Mouse (Mus musculus): ENCODE results near the gene H2-Ke6. TPM values are rescaled to one million over a fixed set of nuclear protein-coding genes. Genes with fewer than 3 reads are reported as not detected.

The H2-Ke6 gene
- total and polyA plus RNA-seq, 3 experiments, result 20.8 to 47.1 (median 31.7) TPM

DNA sequence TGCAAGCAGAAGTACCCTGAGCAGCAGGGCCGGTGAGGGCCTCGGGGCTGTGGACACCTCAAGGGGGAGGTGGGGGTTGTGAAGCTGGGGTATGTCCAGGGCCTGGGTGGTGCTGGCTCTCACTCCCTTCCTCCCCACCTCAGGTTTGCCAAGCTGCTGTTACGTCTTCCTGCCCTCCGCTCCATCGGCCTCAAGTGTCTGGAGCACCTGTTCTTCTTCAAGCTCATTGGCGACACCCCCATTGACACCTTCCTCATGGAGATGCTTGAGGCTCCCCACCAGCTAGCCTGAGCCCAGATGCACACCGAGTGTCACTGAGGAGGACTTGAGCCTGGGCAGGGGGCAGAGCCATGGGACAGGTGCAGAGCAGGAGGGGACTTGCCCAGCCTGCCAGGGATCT, 9.4 kb upstream of the H2-Ke6 start:
- Histone ChIP-seq H3K4me2 (ENCODE audit: insufficient read depth, low read depth, poor library complexity, severe bottlenecking) (no peak overlapping the region), H3K4me3 (replicated peaks in 1 of 3; ENCODE audit: low read depth in 2 of 3, low read length in 2 of 3, poor library complexity in 1 of 3) (no peak overlapping the region), H3K9ac (ENCODE audit: insufficient read depth, low read depth) (no peak overlapping the region), H3K27ac (ENCODE audit: insufficient read depth, low read depth) (no peak overlapping the region), H3K36me3 (replicated peaks in 1 of 2; ENCODE audit: control insufficient read depth in 1 of 2, insufficient read depth in 1 of 2, low read length in 1 of 2) (peaks cover 34 to 74% of the 10 kb centered on the region in 2 experiments), H3K79me2 (replicated peaks; ENCODE audit: control insufficient read depth, extremely low read depth, insufficient read depth, poor library complexity, severe bottlenecking) (peaks cover 13% of the 10 kb centered on the region), H3K27me3 (replicated peaks) (no peaks in the 10 kb centered on the region), H3K9me3 (replicated peaks; ENCODE audit: low read length) (no peaks in the 10 kb centered on the region), H3K4me1 (ENCODE audit: control insufficient read depth in 1 of 2, insufficient read depth in 2 of 2) (peaks cover 8 to 24% of the 10 kb centered on the region in 2 experiments)
- DNase-seq (ENCODE audit: extremely low read depth), result no peak
- TF ChIP-seq MEF2A (IDR thresholded peaks at IDR 0.05; ENCODE audit: borderline replicate concordance, low read depth, low read length) (no peak), JUND (conservative IDR thresholded peaks at IDR 0.05; ENCODE audit: low read depth, low read length) (no peak)
- dilution Hi-C loops (cut with MboI; ENCODE audit: extremely low pct_ligation_motif_present, extremely low pct_unique_long_range_greater_than_20kb, low sequenced_read_pairs) (no loop called here), in situ Hi-C loops (cut with MboI; ENCODE audit: low pct_ligation_motif_present, low pct_unique_long_range_greater_than_20kb, low sequenced_read_pairs) (no loop called here)

GRCm38 (mm10) chr17:34036647-34037046, 8.8 kb upstream of the H2-Ke6 start:
- TF ChIP-seq PAX5 (IDR thresholded peaks at IDR 0.05; ENCODE audit: low read length) (no peak), MXI1 (IDR thresholded peaks at IDR 0.05; ENCODE audit: low read depth, low read length) (no peak), TCF12 (IDR thresholded peaks at IDR 0.05; ENCODE audit: low read depth, low read length) (no peak), UBTF (IDR thresholded peaks at IDR 0.05; ENCODE audit: low read depth, low read length) (no peak), USF2 (conservative IDR thresholded peaks at IDR 0.05; ENCODE audit: low read depth, low read length) (no peak), TBP (conservative IDR thresholded peaks at IDR 0.05; ENCODE audit: low read depth, low read length) (no peak), IRF4 (IDR thresholded peaks at IDR 0.05; ENCODE audit: low read depth, low read length) (no peak), MYC (IDR thresholded peaks at IDR 0.05; ENCODE audit: low read depth, low read length) (no peak), KAT2A (IDR thresholded peaks at IDR 0.05; ENCODE audit: insufficient replicate concordance, low read length) (no peak), ELF1 (IDR thresholded peaks at IDR 0.05; ENCODE audit: low read depth, low read length) (no peak), EP300 (IDR thresholded peaks at IDR 0.05; ENCODE audit: low read length) (no peak), GABPA (IDR thresholded peaks at IDR 0.05; ENCODE audit: insufficient replicate concordance, low read depth, low read length) (no peak)
- Histone ChIP-seq H3K9me3 (replicated peaks; ENCODE audit: low read length) (no peaks in the 10 kb centered on the region), H3K9ac (ENCODE audit: insufficient read depth, low read depth) (no peak overlapping the region), H3K4me2 (ENCODE audit: insufficient read depth, low read depth, poor library complexity, severe bottlenecking) (no peak overlapping the region), H3K27me3 (replicated peaks) (no peaks in the 10 kb centered on the region), H3K27ac (ENCODE audit: insufficient read depth, low read depth) (no peak overlapping the region), H3K36me3 (replicated peaks in 1 of 2; ENCODE audit: control insufficient read depth in 1 of 2, insufficient read depth in 1 of 2, low read length in 1 of 2) (peaks cover 34 to 68% of the 10 kb centered on the region in 2 experiments), H3K79me2 (replicated peaks; ENCODE audit: control insufficient read depth, extremely low read depth, insufficient read depth, poor library complexity, severe bottlenecking) (peaks cover 14% of the 10 kb centered on the region), H3K4me1 (ENCODE audit: control insufficient read depth in 1 of 2, insufficient read depth in 2 of 2) (peaks cover 8 to 24% of the 10 kb centered on the region in 2 experiments), H3K4me3 (replicated peaks in 1 of 3; ENCODE audit: low read depth in 2 of 3, low read length in 2 of 3, poor library complexity in 1 of 3) (no peak overlapping the region)
- dilution Hi-C loops (cut with MboI; ENCODE audit: extremely low pct_ligation_motif_present, extremely low pct_unique_long_range_greater_than_20kb, low sequenced_read_pairs) (no loop called here), in situ Hi-C loops (cut with MboI; ENCODE audit: low pct_ligation_motif_present, low pct_unique_long_range_greater_than_20kb, low sequenced_read_pairs) (no loop called here)
- DNase-seq (ENCODE audit: extremely low read depth), result no peak

GRCm38 (mm10) chr17:34035517-34035916, 7.7 kb upstream of the H2-Ke6 start:
- no peak overlapping the region for H3K4me2 ChIP-seq (ENCODE audit: insufficient read depth, low read depth, poor library complexity, severe bottlenecking)
- no peak overlapping the region for H3K27ac ChIP-seq (ENCODE audit: insufficient read depth, low read depth)
- DNase-seq (ENCODE audit: extremely low read depth), result no peak
- peaks cover 22% of the 10 kb centered on the region for H3K79me2 ChIP-seq (replicated peaks; ENCODE audit: control insufficient read depth, extremely low read depth, insufficient read depth, poor library complexity, severe bottlenecking)
- H3K9ac ChIP-seq (ENCODE audit: insufficient read depth, low read depth), result no peak overlapping the region
- H3K36me3 ChIP-seq (replicated peaks in 1 of 2; ENCODE audit: control insufficient read depth in 1 of 2, insufficient read depth in 1 of 2, low read length in 1 of 2), result peaks cover 34 to 68% of the 10 kb centered on the region in 2 experiments
- dilution Hi-C loops (cut with MboI; ENCODE audit: extremely low pct_ligation_motif_present, extremely low pct_unique_long_range_greater_than_20kb, low sequenced_read_pairs), result no loop called here
- H3K4me1 ChIP-seq (ENCODE audit: control insufficient read depth in 1 of 2, insufficient read depth in 2 of 2), result peaks cover 8 to 26% of the 10 kb centered on the region in 2 experiments
- H3K27me3 ChIP-seq (replicated peaks), result no peaks in the 10 kb centered on the region
- in situ Hi-C loops (cut with MboI; ENCODE audit: low pct_ligation_motif_present, low pct_unique_long_range_greater_than_20kb, low sequenced_read_pairs), result no loop called here
- H3K4me3 ChIP-seq (replicated peaks in 1 of 3; ENCODE audit: low read depth in 2 of 3, low read length in 2 of 3, poor library complexity in 1 of 3), result no peak overlapping the region
- H3K9me3 ChIP-seq (replicated peaks; ENCODE audit: low read length), result no peaks in the 10 kb centered on the region
- TF ChIP-seq PAX5 (IDR thresholded peaks at IDR 0.05; ENCODE audit: low read length) (no peak), CTCF (conservative IDR thresholded peaks at IDR 0.05 in 1 of 2, IDR thresholded peaks at IDR 0.05 in 1 of 2; ENCODE audit: low read depth in 2 of 2, low read length in 2 of 2) (no peak), MAZ (IDR thresholded peaks at IDR 0.05; ENCODE audit: low read depth, low read length) (no peak), ZNF384 (IDR thresholded peaks at IDR 0.05; ENCODE audit: low read depth, low read length) (no peak), GABPA (IDR thresholded peaks at IDR 0.05; ENCODE audit: insufficient replicate concordance, low read depth, low read length) (no peak), KAT2A (IDR thresholded peaks at IDR 0.05; ENCODE audit: insufficient replicate concordance, low read length) (no peak), CHD1 (IDR thresholded peaks at IDR 0.05; ENCODE audit: low read depth, low read length) (no peak), ZMIZ1 (IDR thresholded peaks at IDR 0.05; ENCODE audit: low read depth, low read length) (no peak), HCFC1 (IDR thresholded peaks at IDR 0.05; ENCODE audit: low read depth, low read length) (no peak), USF1 (IDR thresholded peaks at IDR 0.05; ENCODE audit: low read depth, low read length) (no peak), USF2 (conservative IDR thresholded peaks at IDR 0.05; ENCODE audit: low read depth, low read length) (no peak), MYC (IDR thresholded peaks at IDR 0.05; ENCODE audit: low read depth, low read length) (no peak)
